Mouse (Mus musculus) stomach, embryonic 14.5 days (tissue): Measurements from ENCODE around the gene Gpr153. TPM values are rescaled to one million over a fixed set of nuclear protein-coding genes. Genes with fewer than 3 reads are reported as not detected.

Experiments
- ATAC-seq: fragments of 200-750 bp; cut with Nextera tagmentation; 2 replicates; pipeline ENCODE4 v1.8.0; 2017; ENCODE audit warnings: low read depth, moderate TSS enrichment; ENCODE audit not compliant: insufficient number of reproducible peaks, insufficient read depth, low FRiP score
- H3K27ac ChIP-seq: fragments of 300-500 bp; sonication (generic); 2 replicates; pipeline ENCODE4 v1.5.1; 2014; ENCODE audit warnings: mild to moderate bottlenecking, low read length, moderate library complexity, mixed read lengths
- H3K27me3 ChIP-seq: fragments of 300-500 bp; sonication (generic); 2 replicates; pipeline ENCODE4 v1.6.1; 2014; ENCODE audit warnings: low read length, control low read depth, mixed read lengths; ENCODE audit not compliant: control insufficient read depth, insufficient read depth
- H3K36me3 ChIP-seq: fragments of 300-500 bp; sonication (generic); 2 replicates; pipeline ENCODE4 v1.6.1; 2014; ENCODE audit warnings: mild to moderate bottlenecking, control low read depth, low read length, moderate library complexity, mixed read lengths; ENCODE audit not compliant: control insufficient read depth, insufficient read depth
- H3K4me1 ChIP-seq: fragments of 300-500 bp; sonication (generic); 2 replicates; pipeline ENCODE4 v1.6.1; 2014; ENCODE audit warnings: low read length, control low read depth, mixed read lengths; ENCODE audit not compliant: control insufficient read depth, insufficient read depth
- H3K4me2 ChIP-seq: fragments of 300-500 bp; sonication (generic); replicated peaks from 2 replicates; pipeline ENCODE4 v1.6.1; 2014; ENCODE audit warnings: low read depth, low read length, control low read depth
- H3K4me3 ChIP-seq: fragments of 300-500 bp; sonication (generic); 2 replicates; pipeline ENCODE4 v1.5.1; 2014; ENCODE audit warnings: low read depth, low read length, control low read depth
- H3K9ac ChIP-seq: fragments of 300-500 bp; sonication (generic); replicated peaks from 2 replicates; pipeline ENCODE4 v1.6.1; 2014; ENCODE audit warnings: low read depth, mild to moderate bottlenecking, control low read depth, low read length, moderate library complexity, mixed read lengths
- H3K9me3 ChIP-seq: fragments of 300-500 bp; sonication (generic); 2 replicates; pipeline ENCODE4 v1.6.1; 2016; ENCODE audit warnings: low read depth, low read length, control low read depth; ENCODE audit not compliant: control insufficient read depth
- WGBS: fragments of 180-500 bp; shearing (Covaris S2); extraction: QIAGEN DNeasy Blood & Tissue Kit; methylation state at CpG from one replicate; pipeline ENCODE4 v1.1.7; 2014; 5-methylcytosine and 5-hydroxymethylcytosine counted together
- polyA plus RNA-seq: library from polyadenylated mRNA; unstranded; fragments of >200 nt; fragmentation: Nextera tagmentation; extraction: Ambion mirVana; gene quantifications from 2 replicates; pipeline ENCODE4 v1.2.1, GENCODE M21; 2014

The Gpr153 gene
- polyA plus RNA-seq, 1 experiment from 2014 or later: 14.2 TPM

DNA sequence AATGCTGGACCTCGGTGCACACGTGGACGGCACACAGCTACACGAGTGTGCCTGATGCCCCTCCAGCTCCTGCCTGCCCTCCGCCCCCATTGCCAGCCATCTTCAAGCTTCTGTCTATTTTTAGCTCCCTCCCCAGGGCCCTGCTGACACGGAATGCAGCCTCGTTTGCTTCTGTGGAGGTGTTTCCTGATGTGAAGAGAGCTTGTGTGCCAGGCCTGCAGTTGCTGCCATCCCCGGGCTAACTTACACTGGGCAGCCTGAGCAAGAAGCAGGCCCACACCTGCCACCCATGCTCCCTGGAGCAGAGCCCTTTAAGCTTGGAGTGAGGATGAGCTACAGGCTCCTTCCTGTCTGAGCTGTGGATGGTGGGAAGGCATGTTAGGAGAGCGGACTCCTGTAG is 11.8 kb upstream of the Gpr153 start:
- H3K4me1 ChIP-seq: peaks cover 11% of the 10 kb centered on the region; the same call in 1 of the 2 replicates
- H3K27ac ChIP-seq: no peak overlapping the region
- H3K4me2 ChIP-seq: no peak overlapping the region
- H3K27me3 ChIP-seq: no peaks in the 10 kb centered on the region
- ATAC-seq: no peak
- H3K36me3 ChIP-seq: no peaks in the 10 kb centered on the region; the same call in 1 of the 2 replicates
- no peaks in the 10 kb centered on the region for H3K9me3 ChIP-seq
- H3K4me3 ChIP-seq: no peak overlapping the region
- H3K9ac ChIP-seq: no peak overlapping the region
- WGBS: 69% methylated on average over 9 of the region's 9 CpGs

DNA sequence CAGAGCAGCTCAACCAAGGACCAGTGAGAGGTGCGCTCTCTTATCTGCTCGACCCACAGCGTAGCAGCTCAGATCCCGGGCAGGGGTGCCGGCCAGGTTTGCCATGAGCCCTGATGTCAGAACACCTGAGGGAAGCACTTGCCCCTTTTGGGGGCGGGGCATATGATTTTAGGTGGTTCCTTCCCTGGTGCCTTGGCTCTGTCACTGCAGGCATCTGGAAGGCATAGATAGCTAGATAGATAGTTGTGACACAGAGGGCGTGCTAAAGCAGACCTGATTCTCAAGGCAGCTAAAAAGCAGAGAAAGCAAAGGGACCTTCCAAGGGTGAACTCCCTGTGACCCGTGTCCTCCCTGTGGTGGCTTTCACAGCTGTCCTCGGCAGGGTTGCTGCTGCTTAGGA is 10.9 kb upstream of the Gpr153 start:
- no peak overlapping the region for H3K27ac ChIP-seq
- no peak overlapping the region; the same call in 1 of the 2 replicates for H3K9ac ChIP-seq
- H3K27me3 ChIP-seq: no peaks in the 10 kb centered on the region
- no peak overlapping the region for H3K4me2 ChIP-seq
- no peaks in the 10 kb centered on the region for H3K9me3 ChIP-seq
- ATAC-seq: no peak
- 61% methylated on average over 9 of the region's 9 CpGs for WGBS
- H3K4me3 ChIP-seq: no peak overlapping the region
- H3K36me3 ChIP-seq: no peaks in the 10 kb centered on the region; the same call in 1 of the 2 replicates
- H3K4me1 ChIP-seq: peaks cover 11% of the 10 kb centered on the region; the same call in 1 of the 2 replicates

DNA sequence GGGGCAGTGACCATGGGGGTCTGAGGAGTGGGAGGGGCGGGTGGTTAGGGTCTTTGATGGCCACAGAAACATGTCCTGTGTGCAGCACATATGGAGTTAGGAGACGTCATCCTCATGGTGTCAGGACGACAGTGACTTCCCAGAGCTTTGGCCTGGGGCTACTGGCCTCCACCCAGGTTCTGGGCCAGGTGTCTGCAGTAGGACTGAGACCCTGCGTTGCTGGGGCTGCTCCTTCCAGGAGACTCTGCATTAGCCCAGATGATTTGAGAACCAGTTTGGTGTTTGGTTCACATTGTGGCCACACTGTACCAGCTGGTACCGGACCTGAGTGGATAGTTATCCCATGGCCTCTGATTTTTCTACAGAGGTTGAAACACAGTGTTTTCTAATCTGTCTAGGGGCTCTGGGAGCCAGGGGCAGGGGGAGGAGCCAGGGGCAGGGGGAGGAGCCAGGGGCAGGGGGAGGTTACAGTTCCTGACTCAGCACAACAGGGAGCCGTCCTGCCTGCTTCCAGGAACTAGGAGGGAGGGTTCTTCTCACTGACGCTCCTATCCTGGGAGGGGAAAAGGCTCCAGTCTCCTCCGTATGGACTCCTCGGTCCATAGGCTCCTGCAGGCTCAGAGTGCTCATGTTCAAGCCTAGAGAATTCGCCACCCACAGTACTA is 10.4 kb upstream of the Gpr153 start:
- Histone ChIP-seq H3K4me3 (no peak overlapping the region), H3K27ac (no peak overlapping the region), H3K9me3 (no peaks in the 10 kb centered on the region), H3K9ac (no peak overlapping the region; the same call in 1 of the 2 replicates), H3K27me3 (no peaks in the 10 kb centered on the region), H3K36me3 (no peaks in the 10 kb centered on the region; the same call in 1 of the 2 replicates), H3K4me2 (no peak overlapping the region), H3K4me1 (peaks cover 11% of the 10 kb centered on the region; the same call in 1 of the 2 replicates)
- peak; percentile 68 for ATAC-seq
- 33% methylated on average over 10 of the region's 10 CpGs for WGBS

DNA sequence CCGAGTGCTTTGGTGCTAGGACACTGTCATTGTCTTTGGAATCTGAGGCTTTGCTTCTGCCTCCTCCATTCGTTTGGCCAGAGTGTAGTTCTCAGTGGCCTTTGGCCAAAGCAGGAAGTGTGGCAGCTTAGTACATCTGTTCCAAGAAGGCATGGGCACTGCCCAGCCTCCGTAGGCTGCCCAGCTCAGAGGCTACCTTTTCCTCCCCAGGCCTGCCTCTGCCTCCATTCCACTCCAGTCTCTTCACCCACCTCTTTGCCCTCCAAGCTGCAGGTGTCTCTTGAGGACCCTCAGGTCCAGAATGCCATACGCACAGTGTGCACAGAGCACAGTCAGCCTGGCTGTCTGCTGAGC is 9.9 kb upstream of the Gpr153 start:
- no peaks in the 10 kb centered on the region for H3K27me3 ChIP-seq
- no peaks in the 10 kb centered on the region for H3K9me3 ChIP-seq
- no peak for ATAC-seq
- H3K4me3 ChIP-seq: no peak overlapping the region
- H3K9ac ChIP-seq: no peak overlapping the region
- WGBS: 53% methylated on average over 4 of the region's 4 CpGs
- peaks cover 11% of the 10 kb centered on the region; the same call in 1 of the 2 replicates for H3K4me1 ChIP-seq
- no peaks in the 10 kb centered on the region; the same call in 1 of the 2 replicates for H3K36me3 ChIP-seq
- H3K27ac ChIP-seq: no peak overlapping the region
- no peak overlapping the region for H3K4me2 ChIP-seq

DNA sequence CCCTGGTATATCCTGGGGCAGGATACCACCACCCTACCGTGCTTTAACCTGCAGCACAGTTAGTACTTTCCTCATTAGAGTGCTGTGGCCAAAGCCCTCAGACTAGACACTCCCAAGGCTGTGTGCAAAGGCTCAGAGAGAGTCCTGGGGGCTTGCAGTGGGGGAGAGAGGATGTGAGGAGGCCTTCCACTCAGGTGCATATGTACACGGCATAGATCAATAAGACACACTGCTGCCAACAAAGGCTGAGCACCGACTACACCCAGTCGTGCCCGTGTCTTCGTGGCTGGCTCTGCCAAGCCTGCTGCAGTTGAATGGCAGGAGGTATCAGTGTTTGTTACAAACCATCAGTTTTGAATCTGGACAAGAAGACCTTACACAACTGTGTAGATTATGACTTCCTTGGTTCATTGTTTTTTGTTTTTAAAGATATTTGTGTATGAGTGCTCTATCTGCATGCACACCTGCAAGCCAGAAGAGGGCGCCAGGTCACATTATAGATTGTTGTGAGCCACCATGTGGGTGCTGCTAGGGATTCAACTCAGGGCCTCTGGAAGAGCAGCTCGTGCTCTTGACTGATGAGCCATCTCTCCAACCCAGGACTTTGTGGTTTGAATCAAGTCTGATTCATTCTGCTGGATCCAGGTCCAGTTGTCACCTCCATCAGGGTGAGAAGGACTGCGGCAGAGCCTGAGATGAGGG is 9.0 kb upstream of the Gpr153 start:
- Histone ChIP-seq H3K27me3 (no peaks in the 10 kb centered on the region), H3K9ac (no peak overlapping the region), H3K4me1 (peaks cover 11% of the 10 kb centered on the region; the same call in 1 of the 2 replicates), H3K4me2 (no peak overlapping the region), H3K27ac (no peak overlapping the region), H3K36me3 (no peaks in the 10 kb centered on the region), H3K4me3 (no peak overlapping the region), H3K9me3 (no peaks in the 10 kb centered on the region)
- 89% methylated on average over 9 of the region's 9 CpGs for WGBS
- ATAC-seq: no peak

DNA sequence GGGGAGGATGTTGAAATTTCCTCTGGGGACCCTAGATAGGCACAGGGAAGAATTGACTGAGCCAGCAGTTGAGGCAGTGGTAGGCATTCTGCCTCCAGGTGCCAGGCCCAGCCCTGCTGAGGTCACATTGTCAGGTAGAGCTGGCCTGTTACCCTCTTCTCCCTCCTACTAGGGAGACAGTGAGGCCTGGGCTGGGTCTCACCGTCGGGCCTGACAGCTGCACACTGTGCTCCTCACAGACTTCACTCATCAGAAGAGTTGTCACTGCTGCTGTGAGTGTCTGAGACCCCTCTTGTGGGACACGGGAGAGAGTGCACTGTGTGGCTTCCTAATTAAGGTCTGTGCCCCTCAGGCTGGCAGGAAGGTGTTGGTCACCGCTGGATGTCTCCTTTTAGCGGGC is 8.2 kb upstream of the Gpr153 start:
- Histone ChIP-seq H3K4me2 (no peak overlapping the region), H3K36me3 (no peaks in the 10 kb centered on the region), H3K9me3 (no peaks in the 10 kb centered on the region), H3K4me1 (peaks cover 11% of the 10 kb centered on the region; the same call in 1 of the 2 replicates), H3K27ac (no peak overlapping the region), H3K9ac (no peak overlapping the region), H3K4me3 (no peak overlapping the region), H3K27me3 (no peaks in the 10 kb centered on the region)
- no peak for ATAC-seq
- 55% methylated on average over 5 of the region's 5 CpGs for WGBS

DNA sequence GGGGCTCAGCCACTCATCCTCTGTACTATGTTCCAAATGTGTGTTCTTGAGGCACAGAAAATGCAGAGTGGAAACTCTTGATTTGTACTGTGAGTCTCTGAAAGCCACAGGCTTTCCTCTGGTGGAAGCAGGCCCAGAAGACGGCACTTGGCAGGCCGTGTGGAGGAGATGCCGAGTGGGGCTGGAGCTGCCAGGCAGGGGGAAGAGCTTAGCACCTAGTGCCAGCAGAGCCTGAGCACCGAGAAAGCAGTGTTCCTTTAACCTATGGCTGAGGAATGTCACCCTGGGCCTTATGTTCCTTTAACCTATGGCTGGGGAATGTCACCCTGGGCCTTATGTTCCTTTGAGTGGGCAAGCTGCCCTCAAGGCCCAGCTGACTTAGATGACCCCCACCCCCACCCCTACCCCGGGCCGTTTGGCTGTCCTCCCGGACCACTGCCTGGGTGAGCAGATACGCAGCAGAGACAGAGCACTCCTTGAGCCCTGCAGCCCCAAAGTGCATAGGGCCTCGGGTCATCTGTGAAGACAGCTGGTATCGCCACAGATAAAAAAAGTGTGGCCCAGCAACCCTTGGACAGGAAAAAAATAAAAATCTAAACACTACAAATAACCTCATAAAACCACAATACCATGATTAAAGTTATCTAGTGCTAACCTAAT is 7.7 kb upstream of the Gpr153 start:
- Histone ChIP-seq H3K9ac (no peak overlapping the region), H3K27ac (no peak overlapping the region), H3K9me3 (no peaks in the 10 kb centered on the region), H3K27me3 (no peaks in the 10 kb centered on the region), H3K4me1 (peaks cover 14% of the 10 kb centered on the region; the same call in 1 of the 2 replicates), H3K4me2 (no peak overlapping the region), H3K4me3 (no peak overlapping the region), H3K36me3 (no peaks in the 10 kb centered on the region)
- no peak for ATAC-seq
- WGBS: 46% methylated on average over 10 of the region's 10 CpGs

DNA sequence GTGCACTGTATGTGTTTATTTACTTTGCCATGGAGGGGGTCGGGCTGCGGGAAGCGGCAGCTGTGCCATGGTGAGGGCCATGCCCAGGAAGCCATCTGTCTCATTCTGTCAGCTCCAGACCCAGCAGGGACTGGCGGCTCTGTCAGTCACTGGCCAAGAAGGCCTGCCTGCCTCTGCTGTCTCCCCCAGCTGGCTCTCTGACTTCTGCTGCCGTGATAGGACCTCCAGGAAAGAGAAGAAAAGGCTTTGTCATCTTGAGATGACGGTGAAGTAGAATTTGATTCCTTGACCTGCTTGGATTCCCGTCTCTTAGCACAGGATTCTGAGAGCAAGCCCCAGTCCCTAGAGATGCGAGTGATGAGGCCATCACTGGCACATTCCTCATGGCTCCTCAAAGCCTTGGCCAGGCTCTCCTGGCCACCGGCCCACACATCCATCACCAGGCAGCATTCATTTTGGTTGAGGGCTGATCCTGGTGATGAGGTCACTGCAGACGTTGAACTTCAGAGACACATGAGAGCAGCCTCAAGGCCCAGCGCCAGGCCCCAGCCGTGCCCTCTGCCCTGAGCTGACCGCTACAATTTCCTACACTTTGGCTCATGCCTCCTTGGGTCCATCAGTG is 6.2 kb upstream of the Gpr153 start:
- H3K27ac ChIP-seq: no peak overlapping the region
- H3K36me3 ChIP-seq: no peaks in the 10 kb centered on the region
- no peak overlapping the region for H3K4me3 ChIP-seq
- H3K4me1 ChIP-seq: peaks cover 27% of the 10 kb centered on the region; the same call in 1 of the 2 replicates
- no peaks in the 10 kb centered on the region for H3K27me3 ChIP-seq
- no peak overlapping the region for H3K9ac ChIP-seq
- no peaks in the 10 kb centered on the region for H3K9me3 ChIP-seq
- no peak overlapping the region for H3K4me2 ChIP-seq
- WGBS: 59% methylated on average over 13 of the region's 13 CpGs
- ATAC-seq: no peak
